Mouse (Mus musculus) megakaryocyte, embryonic 14.5 days (primary cell): Measurements from ENCODE around the gene Galntl6. TPM values are rescaled to one million over a fixed set of nuclear protein-coding genes. Genes with fewer than 3 reads are reported as not detected.

Experiments
- H3K27me3 ChIP-seq: replicated peaks from 2 replicates; pipeline ENCODE3; 2012; ENCODE audit warnings: inconsistent platforms
- H3K36me3 ChIP-seq: replicated peaks from 2 replicates; pipeline ENCODE3; 2012; ENCODE audit warnings: low read length, inconsistent platforms, mixed read lengths
- H3K4me1 ChIP-seq: 2 replicates; pipeline ENCODE4 v1.6.1; 2012; ENCODE audit warnings: inconsistent platforms
- H3K4me3 ChIP-seq: replicated peaks from 2 replicates; pipeline ENCODE3; 2012; ENCODE audit warnings: moderate library complexity, mild to moderate bottlenecking, inconsistent platforms
- H3K9me3 ChIP-seq: 2 replicates; pipeline ENCODE4 v1.6.1; 2012; ENCODE audit warnings: inconsistent platforms
- FLI1 ChIP-seq: IDR thresholded peaks from 2 replicates; pipeline ENCODE4 v1.6.1; 2012; ENCODE audit warnings: low read length, inconsistent platforms, mixed read lengths
- GATA1 ChIP-seq: IDR thresholded peaks from 3 replicates; pipeline ENCODE4 v1.6.1; 2012; ENCODE audit warnings: mixed read lengths, low read length, inconsistent platforms, borderline replicate concordance
- polyA plus RNA-seq: library from polyadenylated mRNA; stranded (reverse); fragments of >175 nt; gene quantifications from 2 replicates; pipeline ENCODE4 v1.2.3, GENCODE M21; 2012; ENCODE audit warnings: low replicate concordance; ENCODE audit not compliant: insufficient read depth

Galntl6 gene
- polyA plus RNA-seq, 1 experiment, result not detected

- Histone ChIP-seq H3K27me3 (no peaks in the 10 kb centered on the region), H3K4me3 (no peak overlapping the region), H3K36me3 (no peaks in the 10 kb centered on the region), H3K4me1 (no peaks in the 10 kb centered on the region), H3K9me3 (peaks cover 3% of the 10 kb centered on the region; the same call in 1 of the 2 replicates)
- TF ChIP-seq GATA1 (no peak), FLI1 (no peak)
Measured at GRCm38 (mm10) chr8:57958121-57958901, 954.1 kb downstream of the Galntl6 start.

GRCm38 (mm10) chr8:57955501-57955900 lies 956.9 kb downstream of the Galntl6 start:
- TF ChIP-seq FLI1, result no peak
- TF ChIP-seq GATA1, result no peak
- Histone ChIP-seq H3K27me3 (no peaks in the 10 kb centered on the region), H3K9me3 (peaks cover 3% of the 10 kb centered on the region; the same call in 1 of the 2 replicates), H3K4me3 (no peak overlapping the region), H3K4me1 (no peaks in the 10 kb centered on the region), H3K36me3 (no peaks in the 10 kb centered on the region)

- H3K4me1 ChIP-seq, result no peaks in the 10 kb centered on the region
- H3K4me3 ChIP-seq, result no peak overlapping the region
- no peak for TF ChIP-seq GATA1
- no peak for TF ChIP-seq FLI1
- no peaks in the 10 kb centered on the region for H3K27me3 ChIP-seq
- H3K36me3 ChIP-seq, result no peaks in the 10 kb centered on the region
- no peaks in the 10 kb centered on the region for H3K9me3 ChIP-seq
Measured at GRCm38 (mm10) chr8:57941113-57941512, 971.3 kb downstream of the Galntl6 start.

GRCm38 (mm10) chr8:57939856-57940420 lies 972.5 kb downstream of the Galntl6 start:
- Histone ChIP-seq H3K36me3 (no peaks in the 10 kb centered on the region), H3K27me3 (no peaks in the 10 kb centered on the region), H3K4me1 (no peaks in the 10 kb centered on the region), H3K9me3 (no peaks in the 10 kb centered on the region), H3K4me3 (no peak overlapping the region)
- TF ChIP-seq FLI1 (no peak), GATA1 (no peak)

GRCm38 (mm10) chr8:57939177-57939855 lies 973.1 kb downstream of the Galntl6 start:
- no peak for TF ChIP-seq FLI1
- TF ChIP-seq GATA1, result no peak
- no peak overlapping the region for H3K4me3 ChIP-seq
- no peaks in the 10 kb centered on the region for H3K36me3 ChIP-seq
- no peaks in the 10 kb centered on the region for H3K27me3 ChIP-seq
- H3K9me3 ChIP-seq, result no peaks in the 10 kb centered on the region
- no peaks in the 10 kb centered on the region for H3K4me1 ChIP-seq

GRCm38 (mm10) chr8:57927074-57927473 lies 985.4 kb downstream of the Galntl6 start:
- Histone ChIP-seq H3K4me1 (no peaks in the 10 kb centered on the region), H3K9me3 (no peaks in the 10 kb centered on the region), H3K27me3 (no peaks in the 10 kb centered on the region), H3K36me3 (no peaks in the 10 kb centered on the region), H3K4me3 (no peak overlapping the region)
- TF ChIP-seq FLI1, result no peak

- Histone ChIP-seq H3K4me3 (no peak overlapping the region), H3K4me1 (no peaks in the 10 kb centered on the region)
Measured at GRCm38 (mm10) chr8:57923556-57923955, 988.9 kb downstream of the Galntl6 start.

GRCm38 (mm10) chr8:57923130-57923529 lies 989.3 kb downstream of the Galntl6 start:
- no peaks in the 10 kb centered on the region for H3K27me3 ChIP-seq
- no peak overlapping the region for H3K4me3 ChIP-seq
- H3K9me3 ChIP-seq, result no peaks in the 10 kb centered on the region
- TF ChIP-seq GATA1, result no peak
- TF ChIP-seq FLI1, result no peak
- no peaks in the 10 kb centered on the region for H3K4me1 ChIP-seq
- no peaks in the 10 kb centered on the region for H3K36me3 ChIP-seq

More at GRCm38 (mm10) chr8:57923556-57923955, 988.9 kb downstream of the Galntl6 start:
- H3K36me3 ChIP-seq, result no peaks in the 10 kb centered on the region
- H3K9me3 ChIP-seq, result no peaks in the 10 kb centered on the region
- H3K27me3 ChIP-seq, result no peaks in the 10 kb centered on the region
- no peak for TF ChIP-seq GATA1
- no peak for TF ChIP-seq FLI1

- Histone ChIP-seq H3K4me1 (no peaks in the 10 kb centered on the region), H3K4me3 (no peak overlapping the region), H3K27me3 (no peaks in the 10 kb centered on the region), H3K36me3 (no peaks in the 10 kb centered on the region), H3K9me3 (no peaks in the 10 kb centered on the region)
- TF ChIP-seq FLI1, result no peak
- no peak for TF ChIP-seq GATA1
Measured at GRCm38 (mm10) chr8:57922214-57923070, 990.0 kb downstream of the Galntl6 start.
